Mouse (Mus musculus) ovary, postnatal 10 days (tissue): ENCODE results near the gene 4930442H23Rik.
"Not testable (repeated sequence)": the region's sequence is repeated elsewhere in the genome, so short reads cannot be mapped to it uniquely, and the experiment has no call there.

Source experiments
- DNase-seq: peaks from one replicate; pipeline ENCODE4 v3.0.0; 2022; ENCODE audit warnings: low spot score

Gene 4930442H23Rik

DNA sequence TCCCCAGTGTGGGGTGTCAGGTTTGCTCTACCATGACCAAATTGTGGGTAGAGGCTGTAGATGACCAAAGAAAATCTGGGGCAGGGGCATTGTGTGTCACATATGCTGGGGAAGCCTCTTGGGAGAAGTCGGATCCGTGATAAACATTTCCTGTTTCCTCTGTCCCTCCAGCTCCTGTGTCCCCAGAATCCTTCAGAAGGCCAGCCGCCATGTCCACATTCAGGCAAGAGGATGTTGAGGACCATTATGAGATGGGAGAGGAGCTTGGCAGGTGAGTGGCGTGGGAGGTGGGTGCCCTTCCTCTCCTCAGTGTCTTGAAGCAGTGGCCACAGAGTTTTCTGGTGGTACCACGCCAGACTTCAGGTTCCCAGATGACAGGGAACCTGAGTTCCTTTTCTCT lies at the start of gene 4930442H23Rik:
Gene 4930442H23Rik (minus strand): TSS at position 45 of the 400 bp plus-strand sequence.
- no peak for DNase-seq

DNA sequence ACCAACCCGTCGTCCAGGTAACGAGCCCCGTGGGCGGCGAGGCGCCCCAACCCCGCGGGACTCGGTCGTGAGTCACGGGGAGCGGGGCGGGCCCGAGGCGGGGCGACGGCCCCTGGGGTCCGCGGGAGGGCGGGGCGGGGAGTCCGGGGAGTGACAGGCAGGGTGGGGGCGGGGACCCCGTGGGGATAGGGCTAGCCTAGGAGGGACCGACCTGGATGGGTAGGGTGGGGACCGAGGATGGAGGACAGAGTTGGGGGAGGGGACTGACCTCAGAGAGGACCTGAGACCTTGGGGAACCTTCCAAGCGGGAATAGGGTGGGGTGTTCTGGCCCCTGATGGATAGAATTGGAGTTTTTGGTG lies 49.6 kb upstream of the 4930442H23Rik start:
- DNase-seq: no peak

DNA sequence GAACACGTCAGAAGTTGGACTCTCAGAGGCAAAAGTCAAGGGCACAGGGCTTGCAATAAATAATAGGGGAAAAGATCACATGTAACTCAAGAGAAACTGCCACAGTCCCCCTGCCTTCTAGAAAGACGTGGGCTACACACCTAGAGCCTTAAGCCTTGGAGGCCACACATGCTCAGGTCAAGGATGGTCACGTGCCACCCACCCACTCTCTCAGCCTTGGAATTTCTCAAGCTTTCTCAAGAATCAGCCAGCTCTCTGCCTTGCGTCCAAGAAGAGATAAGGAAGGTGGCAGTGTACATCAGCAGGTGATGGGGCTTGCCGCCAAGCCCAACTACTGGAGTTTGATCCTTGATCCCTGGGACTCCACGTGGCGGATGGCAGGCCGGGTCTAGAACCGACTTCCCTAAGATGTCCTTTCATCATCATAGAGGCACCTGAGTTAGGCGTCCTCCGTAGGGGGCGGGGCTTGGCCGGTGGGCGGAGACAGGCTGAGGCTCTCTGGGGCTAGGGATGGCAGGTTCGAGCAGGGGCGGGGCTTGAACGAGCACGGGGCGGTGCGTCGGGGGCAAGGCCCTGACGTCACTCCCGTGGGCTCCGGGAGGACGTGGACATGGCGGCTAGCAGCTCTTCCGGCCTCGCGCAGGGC lies 49.1 kb upstream of the 4930442H23Rik start, which contains the start of gene Zfr2:
Gene Zfr2 (plus strand): TSS at position 576 of the 646 bp plus-strand sequence.
- DNase-seq: peak; percentile 55

DNA sequence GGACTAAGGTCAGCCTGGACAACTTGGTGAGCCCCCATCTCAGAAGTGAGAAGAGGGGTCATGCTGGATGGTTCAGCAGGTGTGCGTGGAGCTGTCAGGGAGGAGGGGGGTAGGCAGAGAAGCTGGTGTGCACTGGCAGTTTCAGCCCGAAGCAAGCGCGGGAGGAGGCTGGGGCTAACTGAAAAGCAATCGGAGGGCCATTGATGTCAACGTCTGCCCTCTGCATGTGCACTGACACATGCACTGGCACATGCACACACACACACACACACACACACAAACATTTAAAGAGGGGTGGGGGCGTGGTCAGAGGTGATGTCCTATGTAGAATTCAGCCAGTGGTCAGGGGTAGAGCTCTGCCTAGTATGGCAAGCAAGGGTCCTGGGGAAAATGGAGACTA lies 47.8 kb upstream of the 4930442H23Rik start:
- no peak for DNase-seq

- no peak for DNase-seq
These were observed 47.0 kb upstream of the 4930442H23Rik start, which contains the start of gene Atcay for GRCm38 (mm10) chr10:81230438-81231332. Gene Atcay (minus strand): TSS chr10:81230833.

DNA sequence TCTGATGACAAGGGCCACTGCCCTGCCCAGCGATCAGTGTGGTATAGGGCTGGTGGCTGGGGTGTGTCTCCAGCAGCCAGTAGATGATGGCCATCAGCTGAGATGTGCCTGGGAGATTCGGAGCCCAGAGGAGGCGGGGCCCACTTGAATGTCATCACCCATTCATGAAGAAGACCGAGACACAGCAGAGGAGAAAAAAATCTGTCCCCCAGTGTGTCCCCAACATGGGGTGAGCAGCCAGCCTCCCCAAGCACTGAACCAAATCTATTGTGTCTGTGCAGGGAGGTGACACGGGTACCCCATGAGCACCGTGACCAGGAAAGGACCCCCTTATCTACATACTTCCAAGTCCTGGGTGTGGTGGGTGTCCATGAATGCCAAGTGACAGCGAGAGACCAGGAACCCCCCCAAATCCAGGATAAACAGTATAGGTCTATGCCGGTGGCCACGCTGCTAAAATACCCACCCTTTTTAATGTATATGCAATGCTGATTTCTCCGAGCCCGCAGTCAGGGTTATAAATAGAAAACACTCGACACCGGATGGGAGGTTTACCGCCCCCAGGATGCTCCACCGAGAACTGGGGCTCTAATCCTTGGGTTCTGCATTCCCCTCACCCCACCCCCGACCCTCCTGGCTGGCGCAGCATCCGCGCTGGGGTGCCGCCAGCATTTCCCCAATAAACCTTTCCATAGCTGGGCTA lies 46.2 kb upstream of the 4930442H23Rik start:
- no peak for DNase-seq

GRCm38 (mm10) chr10:81223731-81224130 lies 40.1 kb upstream of the 4930442H23Rik start:
- DNase-seq: not testable (repeated sequence)

DNA sequence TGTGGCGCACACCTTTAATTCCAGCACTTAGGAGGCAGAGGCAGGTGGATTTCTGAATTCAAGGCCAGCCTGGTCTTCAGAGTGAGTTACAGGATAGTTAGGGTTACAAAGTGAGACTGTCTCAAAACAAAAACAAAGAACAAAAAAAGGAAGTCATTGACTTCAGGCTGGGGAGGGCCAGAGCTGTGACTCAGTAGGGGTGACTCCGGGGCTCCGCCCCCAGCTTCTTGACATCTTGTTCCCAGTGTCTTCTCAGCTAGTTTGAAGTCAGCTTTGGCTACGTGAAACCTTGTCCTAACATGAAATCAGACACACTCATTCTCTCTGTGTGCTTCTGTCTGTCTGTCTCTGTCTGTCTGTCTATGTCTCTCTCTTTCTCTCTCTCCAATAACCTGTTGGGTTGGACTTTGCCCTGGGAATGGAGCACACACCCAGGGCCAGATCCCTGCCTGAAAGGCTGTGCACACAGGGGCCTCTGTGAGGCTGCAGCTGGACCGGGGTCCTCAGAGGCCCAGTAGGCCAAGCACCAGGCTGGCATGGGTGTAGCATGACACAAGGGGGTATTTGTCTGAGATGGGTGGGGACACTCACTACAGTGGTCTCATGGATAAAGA lies 37.9 kb upstream of the 4930442H23Rik start:
- no peak for DNase-seq

GRCm38 (mm10) chr10:81217964-81218363 lies 34.3 kb upstream of the 4930442H23Rik start:
- peak; percentile 36 for DNase-seq

GRCm38 (mm10) chr10:81217267-81217666 lies 33.6 kb upstream of the 4930442H23Rik start:
- not testable (repeated sequence) for DNase-seq

- DNase-seq: no peak
These were observed 33.2 kb upstream of the 4930442H23Rik start for GRCm38 (mm10) chr10:81216810-81217209.

GRCm38 (mm10) chr10:81216260-81216659 lies 32.6 kb upstream of the 4930442H23Rik start:
- no peak for DNase-seq

DNA sequence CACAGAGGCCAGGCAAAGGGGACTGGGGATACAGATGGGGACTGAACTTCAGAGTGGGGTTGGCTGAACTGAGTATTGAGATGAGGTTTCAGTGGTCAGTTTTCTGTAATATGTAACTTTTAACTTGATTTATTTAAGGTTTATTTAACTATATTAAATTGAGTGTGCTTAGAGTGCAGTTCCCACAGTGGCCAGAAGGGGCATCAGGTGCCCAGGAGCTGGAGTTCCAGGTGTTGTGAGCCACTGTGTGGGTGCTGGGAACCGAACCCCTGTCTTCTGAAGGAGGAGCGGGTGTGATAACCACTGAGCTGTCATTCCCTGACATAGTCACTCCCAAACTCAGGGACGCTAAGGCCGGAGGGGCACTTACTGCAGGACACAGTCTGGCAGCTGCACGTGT lies 26.5 kb upstream of the 4930442H23Rik start:
- DNase-seq: no peak

DNA sequence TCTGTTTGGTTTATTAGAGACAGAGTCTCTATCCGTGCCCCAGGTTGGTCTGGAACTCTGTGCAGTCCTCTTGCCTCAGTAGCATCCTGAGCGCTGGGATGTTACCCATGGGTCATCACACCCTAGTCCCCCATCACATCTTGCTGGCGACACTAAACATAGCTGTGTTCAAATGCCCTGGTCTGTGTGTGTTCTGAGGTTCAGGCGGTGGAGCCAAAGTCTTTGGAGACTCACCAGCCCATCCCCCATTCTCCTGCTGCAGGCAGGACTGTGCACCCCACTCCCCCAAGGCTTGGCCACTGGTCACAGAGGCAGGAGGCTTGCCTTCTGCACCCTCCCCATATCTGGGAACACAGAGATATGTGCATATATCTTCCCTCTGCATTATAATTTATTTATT lies 20.5 kb upstream of the 4930442H23Rik start:
- no peak for DNase-seq

GRCm38 (mm10) chr10:81202978-81203720 lies 19.5 kb upstream of the 4930442H23Rik start:
- no peak for DNase-seq

GRCm38 (mm10) chr10:81201807-81202758 lies 18.4 kb upstream of the 4930442H23Rik start, which contains the start of gene Nmrk2:
Gene Nmrk2 (minus strand): TSS chr10:81202051.
- DNase-seq: no peak

GRCm38 (mm10) chr10:81200605-81201287 lies 17.1 kb upstream of the 4930442H23Rik start:
- no peak for DNase-seq

- no peak for DNase-seq
These were observed 16.5 kb upstream of the 4930442H23Rik start for GRCm38 (mm10) chr10:81200141-81200540.

GRCm38 (mm10) chr10:81198990-81199389 lies 15.3 kb upstream of the 4930442H23Rik start:
- DNase-seq: no peak
